Mouse (Mus musculus) thymus, postnatal 25 days (tissue): ENCODE measurements around the gene Cldnd2.
A peak's percentile ranks its signal among the peaks of the same experiment; 100 is the strongest.

Source experiments
- DNase-seq: peaks from one replicate; pipeline ENCODE4 v3.0.0; 2022

Cldnd2 gene

GRCm38 (mm10) chr7:43448246-43448645 lies 7.7 kb downstream of the Cldnd2 start:
- no peak for DNase-seq

- no peak for DNase-seq
Observed at GRCm38 (mm10) chr7:43449811-43450210, 9.2 kb downstream of the Cldnd2 start.

GRCm38 (mm10) chr7:43451726-43452125 lies 11.1 kb downstream of the Cldnd2 start:
- no peak for DNase-seq

DNA sequence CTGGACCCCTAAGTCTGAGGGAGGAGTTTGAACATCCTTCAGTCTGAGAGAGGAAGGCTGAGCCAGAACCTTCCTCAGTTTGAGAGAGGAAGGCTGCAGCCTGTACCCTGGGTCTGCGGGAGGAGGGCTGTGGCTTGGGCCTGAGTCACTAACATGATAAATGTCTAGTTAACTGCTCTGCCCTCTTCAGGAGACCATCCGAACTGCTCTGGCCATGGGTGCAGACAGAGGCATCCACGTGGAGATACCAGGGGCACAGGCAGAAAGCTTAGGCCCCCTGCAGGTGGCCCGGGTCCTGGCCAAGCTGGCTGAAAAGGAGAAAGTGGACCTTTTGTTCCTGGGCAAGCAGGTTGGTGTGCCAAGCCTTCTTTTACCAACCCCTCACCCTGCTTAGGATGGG lies 12.0 kb downstream of the Cldnd2 start:
- DNase-seq, result peak; percentile 37

DNA sequence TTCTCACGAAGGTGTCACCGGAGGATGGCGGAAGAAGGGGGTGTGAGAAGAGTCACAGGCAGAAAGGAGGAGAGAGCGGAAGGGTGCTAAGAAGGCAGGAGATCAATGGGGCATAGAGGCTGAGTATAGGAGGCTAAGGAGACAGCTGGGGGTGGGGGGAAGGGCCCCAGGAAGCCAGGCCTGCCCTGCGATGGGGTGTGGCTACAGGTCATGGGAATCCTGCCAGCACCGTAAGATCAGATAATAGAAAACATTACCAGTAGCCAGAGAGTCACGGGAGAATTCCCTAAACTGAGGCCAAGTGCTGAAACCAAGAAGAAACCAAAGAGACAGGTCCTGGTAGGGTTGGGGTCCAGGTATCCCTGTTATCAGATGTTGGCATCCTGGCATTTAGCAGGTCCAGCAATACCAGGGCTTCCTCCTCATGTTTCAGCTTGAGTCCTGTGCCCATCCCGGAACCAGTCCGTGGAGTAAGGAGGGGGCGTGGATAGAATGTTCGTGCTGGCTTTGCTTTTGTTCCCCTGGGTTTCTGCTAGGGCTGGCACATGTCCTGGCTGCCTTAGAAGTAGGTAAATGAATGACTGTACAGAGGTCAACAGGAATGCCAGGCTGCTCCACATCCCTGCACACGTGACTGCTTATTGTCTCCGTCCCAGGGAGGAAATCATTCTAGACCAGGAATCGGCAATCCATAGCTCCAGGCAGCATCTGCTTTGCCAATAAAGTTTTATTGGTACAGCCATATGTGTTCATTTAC lies 13.2 kb downstream of the Cldnd2 start:
- DNase-seq, result no peak

DNA sequence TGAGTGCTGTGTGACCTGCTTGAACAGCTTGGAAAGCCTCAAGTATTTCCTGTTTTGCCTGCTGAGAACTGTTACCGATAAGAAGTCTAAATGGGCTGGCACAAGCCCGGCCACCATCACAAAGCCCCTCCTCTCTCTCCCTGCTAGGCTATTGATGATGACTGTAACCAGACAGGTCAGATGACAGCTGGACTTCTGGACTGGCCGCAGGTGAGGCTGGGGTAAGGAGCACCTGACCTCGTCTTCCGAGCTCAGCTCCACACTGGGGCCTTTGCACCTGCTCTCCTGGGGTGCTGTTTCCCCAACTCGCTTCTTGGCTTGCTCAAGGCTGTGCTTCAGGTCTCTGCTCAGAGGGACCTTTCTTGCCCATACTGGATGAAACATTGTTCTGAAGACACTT lies 13.8 kb downstream of the Cldnd2 start:
- no peak for DNase-seq

GRCm38 (mm10) chr7:43462851-43463250 lies 22.3 kb downstream of the Cldnd2 start, which contains the start of gene Vsig10l:
TSS of gene Vsig10l (plus strand) at chr7:43463151.
- no peak for DNase-seq

DNA sequence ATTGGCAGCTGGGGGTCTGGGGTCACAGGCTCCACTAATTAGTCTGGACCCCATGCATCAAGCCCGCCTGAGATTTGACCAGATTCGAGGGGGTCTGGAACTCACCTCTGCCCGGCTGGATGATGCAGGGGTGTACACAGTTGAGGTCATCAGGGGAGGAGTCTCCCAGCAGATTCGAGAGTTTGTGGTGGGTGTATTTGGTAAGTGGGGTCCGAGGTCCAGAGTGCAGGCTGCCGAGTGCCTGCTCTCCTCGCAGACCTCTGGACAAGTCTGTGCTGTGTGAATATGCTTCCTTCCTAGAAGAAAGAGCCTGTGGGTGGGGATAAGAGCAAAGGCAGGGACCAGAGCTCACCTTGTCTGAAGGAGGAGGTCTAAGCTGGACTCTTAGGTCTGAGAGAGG lies 23.4 kb downstream of the Cldnd2 start:
- DNase-seq, result no peak

GRCm38 (mm10) chr7:43464864-43465343 lies 24.3 kb downstream of the Cldnd2 start:
- no peak for DNase-seq

- peak; percentile 78 for DNase-seq
Observed at GRCm38 (mm10) chr7:43465344-43466098, 24.9 kb downstream of the Cldnd2 start.

- peak; percentile 81 for DNase-seq
Observed at GRCm38 (mm10) chr7:43466099-43466694, 25.6 kb downstream of the Cldnd2 start.

DNA sequence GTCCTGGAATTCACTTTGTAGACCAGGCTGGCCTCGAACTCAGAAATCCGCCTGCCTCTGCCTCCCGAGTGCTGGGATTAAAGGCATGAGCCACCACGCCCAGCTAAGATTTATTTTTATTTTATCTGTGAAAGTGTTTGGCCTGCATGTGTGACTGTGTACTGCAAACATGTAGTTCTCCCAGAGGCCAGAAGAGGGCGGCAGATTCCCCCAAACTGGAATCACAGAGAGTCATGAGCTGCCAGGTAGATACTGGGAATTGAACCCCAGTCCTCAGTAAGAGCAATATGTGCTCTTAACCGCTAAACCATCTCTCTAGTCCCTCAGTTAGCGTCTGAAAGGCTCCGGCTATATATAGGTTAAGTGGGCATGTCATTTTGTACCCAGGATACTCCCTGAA lies 29.8 kb downstream of the Cldnd2 start:
- peak; percentile 47 for DNase-seq

- peak; percentile 15 for DNase-seq
Observed at GRCm38 (mm10) chr7:43475706-43476105, 35.1 kb downstream of the Cldnd2 start.

DNA sequence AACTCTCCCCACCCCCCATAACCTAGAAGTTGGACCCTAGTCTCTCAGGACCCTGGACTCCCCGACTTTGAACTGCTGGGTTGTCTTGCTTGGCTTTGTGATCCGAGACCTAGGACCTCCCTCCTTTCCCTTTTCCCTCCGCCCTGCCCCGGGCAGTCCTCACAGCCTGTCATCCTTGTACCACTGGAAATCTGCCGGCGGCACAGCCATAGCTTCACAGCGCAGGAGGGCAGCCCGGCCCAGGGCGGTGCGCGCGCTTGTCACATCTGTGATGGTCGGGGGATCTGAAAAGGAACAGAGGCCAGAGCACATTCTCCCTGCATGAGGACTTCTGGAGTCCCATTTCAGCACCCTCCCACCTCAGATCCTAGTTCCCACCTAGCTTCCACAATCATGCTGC lies 35.8 kb downstream of the Cldnd2 start:
- no peak for DNase-seq

- no peak for DNase-seq
Observed at GRCm38 (mm10) chr7:43481191-43481590, 40.6 kb downstream of the Cldnd2 start.

GRCm38 (mm10) chr7:43482090-43482716 lies 41.6 kb downstream of the Cldnd2 start:
- no peak for DNase-seq

GRCm38 (mm10) chr7:43483236-43483635 lies 42.7 kb downstream of the Cldnd2 start:
- DNase-seq, result no peak

DNA sequence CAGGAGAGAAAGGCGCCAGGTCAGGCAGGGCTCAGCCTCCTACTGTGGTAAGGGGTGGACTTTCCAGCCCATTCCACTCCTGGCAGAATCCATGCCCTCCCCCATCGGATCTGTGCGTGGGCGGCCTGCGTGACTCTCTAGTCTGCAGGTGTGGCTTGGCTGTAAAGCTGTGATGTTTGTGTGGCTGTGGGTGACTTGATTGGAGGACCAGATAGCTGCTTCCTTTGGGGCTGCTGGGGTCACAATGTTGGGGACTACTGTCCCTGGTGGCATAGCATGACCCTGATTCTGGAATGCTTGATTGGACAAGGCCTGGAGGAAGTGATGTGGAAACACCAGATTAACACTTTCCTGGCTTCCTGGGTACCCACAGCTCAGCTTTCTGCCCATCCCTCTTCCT lies 48.1 kb downstream of the Cldnd2 start:
- no peak for DNase-seq

- no peak for DNase-seq
Observed at GRCm38 (mm10) chr7:43489631-43490125, 49.1 kb downstream of the Cldnd2 start, which contains the start of gene Iglon5. TSS of gene Iglon5 (minus strand) at chr7:43490075.

- no peak for DNase-seq
Observed at GRCm38 (mm10) chr7:43490182-43490584, 49.6 kb downstream of the Cldnd2 start.

DNA sequence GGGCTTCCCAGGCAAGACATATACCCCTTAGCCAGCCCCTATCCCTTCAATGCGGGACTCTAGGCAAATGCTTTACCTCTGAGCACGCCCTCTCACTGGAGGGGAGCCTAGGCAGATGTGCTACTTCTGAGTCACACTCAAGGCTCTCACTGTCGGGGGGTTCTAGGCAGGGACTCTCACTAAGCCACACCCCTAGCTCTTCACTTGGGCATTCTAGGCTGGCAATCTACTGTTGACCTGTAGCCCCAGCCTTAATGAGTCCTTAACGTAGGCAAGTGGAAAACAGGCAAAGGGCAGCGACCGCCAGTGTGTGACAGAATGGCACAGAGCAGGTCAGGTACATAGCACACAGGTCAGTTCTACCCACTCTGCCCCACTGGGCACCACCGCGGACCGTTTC lies 50.3 kb downstream of the Cldnd2 start:
- DNase-seq, result no peak
